Mouse (Mus musculus) heart, embryonic 16.5 days (tissue): ENCODE results near the gene Thsd7a. TPM values are rescaled to one million over a fixed set of nuclear protein-coding genes. Genes with fewer than 3 reads are reported as not detected.
A peak's percentile ranks its signal among the peaks of the same experiment; 100 is the strongest.

Source experiments
- ATAC-seq: fragments of 200-750 bp; cut with Nextera tagmentation; replicated peaks from 2 replicates; pipeline ENCODE4 v1.8.0; 2017; ENCODE audit warnings: moderate number of reproducible peaks; ENCODE audit not compliant: insufficient read depth, low FRiP score; ENCODE audit errors: extremely low read depth
- H3K27ac ChIP-seq: fragments of 300-500 bp; sonication (generic); 2 replicates; pipeline ENCODE4 v1.5.1; 2014; ENCODE audit warnings: mild to moderate bottlenecking, low read length, control low read depth, moderate library complexity
- H3K27me3 ChIP-seq: fragments of 300-500 bp; sonication (generic); 2 replicates; pipeline ENCODE4 v1.6.1; 2014; ENCODE audit warnings: low read length, mixed read lengths; ENCODE audit not compliant: control insufficient read depth, insufficient read depth
- H3K36me3 ChIP-seq: fragments of 300-500 bp; sonication (generic); 2 replicates; pipeline ENCODE4 v1.6.1; 2014; ENCODE audit not compliant: control insufficient read depth, insufficient read depth
- H3K4me1 ChIP-seq: fragments of 300-500 bp; sonication (generic); 2 replicates; pipeline ENCODE4 v1.6.1; 2014; ENCODE audit warnings: low read length, mixed read lengths; ENCODE audit not compliant: control insufficient read depth, insufficient read depth
- H3K4me2 ChIP-seq: fragments of 300-500 bp; sonication (generic); 2 replicates; pipeline ENCODE4 v1.6.1; 2014; ENCODE audit warnings: low read depth, mild to moderate bottlenecking, control low read depth, low read length
- H3K4me3 ChIP-seq: fragments of 300-500 bp; sonication (generic); 2 replicates; pipeline ENCODE4 v1.5.1; 2014; ENCODE audit warnings: mild to moderate bottlenecking, control low read depth, low read length
- H3K9ac ChIP-seq: fragments of 300-500 bp; sonication (generic); 2 replicates; pipeline ENCODE4 v1.6.1; 2014; ENCODE audit warnings: low read length, control low read depth
- H3K9me3 ChIP-seq: fragments of 300-500 bp; sonication (generic); replicated peaks from 2 replicates; pipeline ENCODE4 v1.6.1; 2016; ENCODE audit warnings: low read length; ENCODE audit not compliant: control insufficient read depth
- WGBS: fragments of 180-500 bp; shearing (Covaris S2); extraction: QIAGEN DNeasy Blood & Tissue Kit; methylation state at CpG from one replicate; pipeline ENCODE4 v1.1.7; 2014; 5-methylcytosine and 5-hydroxymethylcytosine counted together
- polyA plus RNA-seq: library from polyadenylated mRNA; unstranded; fragments of >200 nt; fragmentation: Nextera tagmentation; extraction: Ambion mirVana; gene quantifications from 2 replicates; pipeline ENCODE4 v1.2.1, GENCODE M21; 2015

The Thsd7a gene
- polyA plus RNA-seq, 1 experiment from 2014 or later, result 3.3 TPM

DNA sequence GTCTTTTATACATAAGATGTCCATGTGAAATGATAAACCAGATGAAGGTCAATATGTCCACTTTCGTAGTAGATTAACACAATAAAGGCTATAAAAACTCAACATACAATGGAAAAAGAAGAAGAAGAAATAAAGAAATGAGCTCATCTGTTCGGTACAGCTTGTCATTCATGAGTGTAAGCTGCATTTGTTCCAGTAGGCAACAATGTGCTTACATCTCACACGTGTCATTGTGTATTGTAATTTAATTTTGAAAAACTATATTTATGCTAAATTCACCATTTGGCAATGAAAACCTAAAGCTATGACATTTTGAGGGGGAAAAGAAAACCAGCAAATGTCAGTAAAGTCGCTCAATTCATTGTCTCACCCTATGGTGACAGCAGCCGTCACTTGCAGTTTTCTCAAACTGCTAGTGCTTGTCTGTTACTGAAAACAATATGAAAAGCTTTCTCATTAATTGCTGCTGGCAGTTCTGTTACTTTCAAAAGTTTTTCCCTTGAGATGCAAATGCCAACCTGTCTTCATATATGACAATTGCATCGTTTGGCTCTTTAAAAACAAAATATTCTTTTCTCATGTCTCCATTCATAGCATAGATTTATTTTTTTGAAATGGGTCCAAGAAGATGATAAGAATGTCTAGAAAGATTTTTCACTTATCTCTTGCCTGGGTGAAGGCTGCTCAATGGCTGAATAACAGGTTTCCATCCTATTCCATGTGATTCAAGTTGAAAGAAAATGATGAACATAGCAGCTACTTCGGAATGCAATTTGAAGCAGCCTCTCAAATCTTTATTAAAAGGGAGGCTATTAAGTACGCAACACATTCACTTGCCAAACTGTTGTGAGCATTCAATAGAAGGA, 10.4 kb upstream of the Thsd7a start:
- peaks cover 3% of the 10 kb centered on the region; the same call in 1 of the 2 replicates for H3K9me3 ChIP-seq
- ATAC-seq, result no peak
- H3K27ac ChIP-seq, result no peak overlapping the region
- no peaks in the 10 kb centered on the region for H3K27me3 ChIP-seq
- H3K4me3 ChIP-seq, result no peak overlapping the region
- no peak overlapping the region for H3K9ac ChIP-seq
- H3K4me2 ChIP-seq, result no peak overlapping the region
- 79% methylated on average over 8 of the region's 8 CpGs for WGBS
- H3K36me3 ChIP-seq, result no peaks in the 10 kb centered on the region
- H3K4me1 ChIP-seq, result no peaks in the 10 kb centered on the region

DNA sequence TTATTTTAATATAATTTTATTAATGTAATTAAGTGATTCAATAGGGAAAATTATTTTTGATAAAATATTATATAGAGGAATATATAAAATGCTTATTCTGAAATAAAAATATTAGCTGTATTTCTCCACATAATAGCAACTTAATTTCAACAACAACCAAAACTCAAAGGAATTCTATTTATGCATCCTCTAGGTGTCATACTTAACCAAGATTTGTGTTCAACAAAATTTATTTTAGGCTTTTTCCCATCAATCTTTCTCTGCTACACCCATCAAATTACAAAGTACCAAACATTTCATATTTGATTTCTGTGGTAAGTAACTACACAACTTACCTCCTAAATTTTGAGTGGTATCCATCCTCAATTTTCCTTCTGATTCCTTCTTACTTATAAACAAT, 3.1 kb upstream of the Thsd7a start:
- H3K9me3 ChIP-seq, result peaks cover 3% of the 10 kb centered on the region; the same call in 1 of the 2 replicates
- H3K36me3 ChIP-seq, result no peaks in the 10 kb centered on the region
- no peaks in the 10 kb centered on the region for H3K27me3 ChIP-seq
- no peak overlapping the region for H3K27ac ChIP-seq
- no peak overlapping the region for H3K9ac ChIP-seq
- ATAC-seq, result no peak
- peaks cover 9% of the 10 kb centered on the region for H3K4me1 ChIP-seq
- H3K4me3 ChIP-seq, result no peak overlapping the region
- H3K4me2 ChIP-seq, result no peak overlapping the region

DNA sequence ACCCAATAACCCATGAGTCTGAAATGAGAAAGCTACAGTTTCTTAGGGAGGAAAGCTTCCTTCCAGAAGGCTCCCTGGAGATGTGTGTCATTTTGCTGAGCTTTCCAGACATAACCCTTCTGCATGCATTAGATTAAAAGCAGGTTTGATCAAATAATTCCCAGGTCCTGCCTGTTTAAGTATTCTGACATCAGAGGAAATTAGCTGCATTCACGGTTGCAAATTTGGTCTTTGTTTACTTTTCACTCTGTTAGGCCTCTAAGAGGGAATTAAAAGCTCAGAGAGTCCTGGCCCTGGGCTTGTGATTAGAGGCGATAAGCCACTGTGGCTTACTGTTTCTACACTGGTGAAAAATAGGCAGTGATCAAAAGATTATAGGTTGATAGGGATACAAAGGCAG, 1.2 kb upstream of the Thsd7a start:
- H3K27me3 ChIP-seq, result no peaks in the 10 kb centered on the region
- WGBS, result 54% methylated on average over 2 of the region's 2 CpGs
- ATAC-seq, result no peak
- peaks cover 9% of the 10 kb centered on the region for H3K4me1 ChIP-seq
- H3K9me3 ChIP-seq, result no peaks in the 10 kb centered on the region
- H3K9ac ChIP-seq, result no peak overlapping the region
- H3K27ac ChIP-seq, result no peak overlapping the region
- H3K4me2 ChIP-seq, result no peak overlapping the region
- no peaks in the 10 kb centered on the region for H3K36me3 ChIP-seq
- no peak overlapping the region for H3K4me3 ChIP-seq

DNA sequence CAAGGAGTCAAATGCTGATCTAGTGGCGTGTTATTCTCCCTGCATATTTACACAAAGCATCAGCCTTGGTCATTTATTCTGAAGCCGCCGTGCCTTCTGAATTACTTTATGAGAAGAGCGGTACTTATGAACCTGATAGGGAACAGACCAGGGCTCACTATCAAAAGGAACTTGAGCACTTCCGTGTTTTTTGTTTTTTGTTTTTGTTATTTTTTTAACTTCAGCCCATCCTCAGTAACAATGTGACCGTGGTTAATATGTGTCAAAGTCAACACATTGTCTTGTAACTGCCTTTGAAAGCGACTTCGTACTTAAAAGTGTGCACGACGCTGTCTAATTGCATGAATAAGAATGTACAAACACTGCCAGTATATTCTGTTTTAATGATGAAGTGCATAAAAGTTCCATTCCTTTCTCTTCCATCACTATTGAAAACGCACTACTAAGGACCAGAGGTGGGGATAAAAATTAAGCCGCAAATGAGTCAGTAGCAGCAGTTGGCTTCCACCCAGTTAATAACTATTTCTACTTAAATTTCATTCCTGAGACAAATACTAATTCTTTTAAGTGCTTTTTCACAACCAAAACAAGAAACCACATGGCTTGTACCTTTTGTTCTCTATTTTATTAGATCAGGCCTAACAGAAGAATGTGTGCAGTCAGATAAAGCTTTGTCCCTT, 461 bp upstream of the Thsd7a start:
- H3K4me2 ChIP-seq, result peak overlapping the region; percentile 96
- H3K36me3 ChIP-seq, result no peaks in the 10 kb centered on the region
- no peaks in the 10 kb centered on the region for H3K27me3 ChIP-seq
- 27% methylated on average over 12 of the region's 12 CpGs for WGBS
- H3K9me3 ChIP-seq, result no peaks in the 10 kb centered on the region
- no peak overlapping the region; the same call in 1 of the 2 replicates for H3K27ac ChIP-seq
- peak overlapping the region; percentile 79 for H3K4me3 ChIP-seq
- peaks cover 9% of the 10 kb centered on the region for H3K4me1 ChIP-seq
- peak overlapping the region; percentile 79 for H3K9ac ChIP-seq
- no peak for ATAC-seq

DNA sequence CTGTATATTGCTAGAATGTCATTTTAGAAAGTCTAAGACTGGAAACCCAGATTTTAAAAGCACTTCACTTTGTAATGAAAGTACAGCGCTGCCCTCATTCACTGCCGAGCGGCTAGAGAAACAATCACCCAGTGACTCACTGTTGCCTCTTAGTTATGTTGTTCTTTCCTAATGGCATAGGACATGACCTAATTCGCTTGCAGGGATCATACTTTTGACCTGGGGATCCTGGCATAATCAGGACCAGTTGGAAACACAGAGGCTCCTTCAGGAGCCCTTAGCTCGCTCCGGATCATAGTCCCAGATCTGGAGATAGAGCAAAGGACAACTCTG, 790 bp downstream of the Thsd7a start:
- peaks cover 9% of the 10 kb centered on the region for H3K4me1 ChIP-seq
- H3K36me3 ChIP-seq, result no peaks in the 10 kb centered on the region
- 2% methylated on average over 6 of the region's 6 CpGs for WGBS
- peak overlapping the region; percentile 96 for H3K4me2 ChIP-seq
- peak; percentile 56 for ATAC-seq
- peak overlapping the region; percentile 78 for H3K27ac ChIP-seq
- peak overlapping the region; percentile 79 for H3K4me3 ChIP-seq
- H3K9me3 ChIP-seq, result no peaks in the 10 kb centered on the region
- H3K9ac ChIP-seq, result peak overlapping the region; percentile 79
- H3K27me3 ChIP-seq, result no peaks in the 10 kb centered on the region

DNA sequence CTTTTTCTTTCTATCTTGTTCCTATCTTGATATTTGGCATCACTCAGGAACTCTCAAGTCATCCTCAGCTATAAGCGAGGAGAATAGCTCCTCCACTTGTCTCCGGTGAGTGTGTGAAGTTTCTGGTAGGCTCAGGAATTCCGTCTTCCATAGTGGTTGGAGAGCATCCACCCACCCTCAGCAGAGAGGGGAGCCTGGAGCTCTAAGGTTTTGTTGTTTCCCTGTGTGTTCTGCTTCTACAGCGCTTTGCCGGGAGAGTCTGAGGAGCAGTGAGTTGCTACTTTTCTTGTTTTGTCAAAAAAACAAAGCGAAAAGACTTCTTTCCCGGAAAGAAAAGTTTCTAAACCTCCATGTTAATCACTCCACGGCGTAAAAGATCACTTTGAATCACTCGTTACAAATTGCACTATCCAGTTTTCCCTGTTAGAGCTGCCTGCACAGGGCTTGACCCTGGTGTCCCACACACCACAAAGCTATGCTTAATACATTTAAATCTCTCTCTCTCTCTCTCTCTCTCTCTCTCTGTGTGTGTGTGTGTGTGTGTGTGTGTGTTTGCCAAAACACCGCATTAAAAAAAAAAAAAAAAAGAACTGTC, 1.3 kb downstream of the Thsd7a start:
- peaks cover 9% of the 10 kb centered on the region for H3K4me1 ChIP-seq
- peak overlapping the region; percentile 79 for H3K9ac ChIP-seq
- H3K4me2 ChIP-seq, result peak overlapping the region; percentile 96
- H3K27ac ChIP-seq, result peak overlapping the region; percentile 55; the same call in 1 of the 2 replicates
- ATAC-seq, result no peak
- no peaks in the 10 kb centered on the region for H3K27me3 ChIP-seq
- no peaks in the 10 kb centered on the region for H3K36me3 ChIP-seq
- H3K4me3 ChIP-seq, result peak overlapping the region; percentile 79
- 9% methylated on average over 11 of the region's 11 CpGs for WGBS
- H3K9me3 ChIP-seq, result no peaks in the 10 kb centered on the region

DNA sequence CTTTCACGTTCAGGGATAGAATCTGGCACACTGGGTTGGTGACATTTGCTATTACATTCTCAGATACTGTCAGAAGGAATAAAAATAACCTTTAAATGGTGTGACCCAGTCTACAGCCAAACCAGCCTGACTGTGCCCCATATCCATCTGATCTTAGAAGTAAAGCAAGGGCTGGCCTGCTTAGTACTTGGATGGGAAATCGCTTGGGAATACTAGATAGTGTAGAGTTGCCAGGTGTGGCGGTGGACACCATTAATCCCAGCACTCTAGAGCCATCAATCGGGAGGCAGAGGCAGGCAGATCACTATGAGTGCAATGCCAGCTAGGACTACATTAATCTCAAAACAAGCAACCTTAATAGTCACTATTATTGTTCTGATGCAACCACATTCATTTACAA, 6.4 kb downstream of the Thsd7a start:
- Histone ChIP-seq H3K27me3 (no peaks in the 10 kb centered on the region), H3K9me3 (0 out of 2 replicates have a peak, but pooled peaks cover 2% of the 10 kb centered on the region), H3K27ac (no peak overlapping the region), H3K4me3 (no peak overlapping the region), H3K4me2 (no peak overlapping the region), H3K9ac (no peak overlapping the region), H3K4me1 (peaks cover 2% of the 10 kb centered on the region; the same call in 1 of the 2 replicates), H3K36me3 (no peaks in the 10 kb centered on the region)
- ATAC-seq, result no peak
- 68% methylated on average over 4 of the region's 4 CpGs for WGBS

DNA sequence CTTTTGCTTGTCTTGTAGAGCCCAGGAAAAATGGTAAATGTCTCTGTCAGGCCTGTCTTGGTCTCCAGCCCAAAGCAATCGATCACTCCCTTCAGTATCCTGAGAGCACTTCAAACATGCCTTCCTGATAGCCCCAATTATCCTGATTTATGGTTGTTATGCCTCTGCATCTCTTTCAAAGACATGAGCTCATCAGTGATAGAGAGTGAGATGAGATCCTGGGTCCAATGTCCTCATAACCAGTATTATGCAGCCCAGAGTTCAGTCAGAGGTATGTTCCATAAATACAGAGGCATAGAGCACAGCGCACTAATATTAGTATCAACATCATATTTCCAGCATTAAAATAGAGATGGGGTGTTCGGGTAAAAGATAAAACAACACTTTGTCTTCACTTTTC, 15.3 kb downstream of the Thsd7a start:
- H3K27me3 ChIP-seq, result no peaks in the 10 kb centered on the region
- no peak overlapping the region for H3K4me3 ChIP-seq
- 76% methylated on average over 3 of the region's 3 CpGs for WGBS
- no peaks in the 10 kb centered on the region for H3K36me3 ChIP-seq
- no peaks in the 10 kb centered on the region for H3K4me1 ChIP-seq
- no peak overlapping the region for H3K4me2 ChIP-seq
- ATAC-seq, result no peak
- H3K27ac ChIP-seq, result no peak overlapping the region
- H3K9me3 ChIP-seq, result peaks cover 3% of the 10 kb centered on the region; the same call in 1 of the 2 replicates
- H3K9ac ChIP-seq, result no peak overlapping the region

DNA sequence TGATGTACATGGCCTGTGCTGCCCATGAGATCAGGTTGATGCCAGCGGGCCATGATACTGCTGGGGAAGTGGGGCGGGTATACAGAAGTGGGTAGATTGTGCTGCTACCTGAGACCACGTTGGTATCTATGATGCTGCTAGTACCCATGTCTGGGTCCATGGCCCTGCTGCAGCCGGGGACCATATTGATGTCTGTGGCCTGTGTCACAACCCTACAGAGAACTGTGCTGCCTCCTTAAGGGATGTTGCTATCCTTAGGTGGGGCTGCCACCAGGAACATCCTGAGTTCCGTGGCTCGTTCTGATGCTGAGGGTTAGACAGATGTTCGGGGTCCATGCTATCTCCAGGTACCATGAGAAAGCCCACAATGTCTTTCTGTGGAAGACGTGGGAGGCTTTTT, 33.1 kb downstream of the Thsd7a start:
- 90% methylated on average over 8 of the region's 8 CpGs for WGBS
- H3K27ac ChIP-seq, result no peak overlapping the region
- no peaks in the 10 kb centered on the region for H3K9me3 ChIP-seq
- H3K36me3 ChIP-seq, result no peaks in the 10 kb centered on the region
- H3K4me3 ChIP-seq, result no peak overlapping the region
- no peaks in the 10 kb centered on the region for H3K27me3 ChIP-seq
- no peak for ATAC-seq
- no peak overlapping the region for H3K9ac ChIP-seq
- H3K4me1 ChIP-seq, result no peaks in the 10 kb centered on the region
- no peak overlapping the region for H3K4me2 ChIP-seq
